Mouse (Mus musculus) T-helper 2 cell (primary cell): Measurements from ENCODE around the gene Lrrc4b.

Experiments
- in situ Hi-C: fragments of 300-600 bp; cut with MboI, MseI; formaldehyde crosslinking; loops from one replicate; pipeline ENCODE4 v1.15.1; 2025; ENCODE audit warnings: high pct_unique_total_duplicates

Lrrc4b gene

DNA sequence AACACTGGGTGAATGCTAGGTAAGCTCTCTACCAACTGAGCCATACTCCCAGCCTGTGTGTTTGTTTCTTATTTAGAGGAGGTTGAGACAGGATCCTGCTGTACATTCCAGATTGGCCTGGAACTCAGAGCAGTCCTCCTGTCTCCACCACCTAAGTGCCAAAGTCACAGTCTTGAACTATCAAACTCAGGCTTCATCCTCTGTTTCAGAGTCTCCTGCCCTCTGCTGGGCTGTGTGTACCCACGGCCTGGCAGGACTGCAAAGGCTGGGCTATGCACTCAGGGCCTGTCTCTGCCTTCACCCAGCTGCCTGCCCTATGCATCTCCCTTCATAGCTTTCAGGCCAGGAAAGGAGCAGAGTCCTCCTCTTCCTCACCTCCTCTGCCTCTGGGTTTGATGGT is 7.4 kb downstream of the Lrrc4b start:
- in situ Hi-C loops, result loop anchor here (5.0 kb wide), 1 partner anchor 104 kb away; no protein-coding TSS in a partner anchor

DNA sequence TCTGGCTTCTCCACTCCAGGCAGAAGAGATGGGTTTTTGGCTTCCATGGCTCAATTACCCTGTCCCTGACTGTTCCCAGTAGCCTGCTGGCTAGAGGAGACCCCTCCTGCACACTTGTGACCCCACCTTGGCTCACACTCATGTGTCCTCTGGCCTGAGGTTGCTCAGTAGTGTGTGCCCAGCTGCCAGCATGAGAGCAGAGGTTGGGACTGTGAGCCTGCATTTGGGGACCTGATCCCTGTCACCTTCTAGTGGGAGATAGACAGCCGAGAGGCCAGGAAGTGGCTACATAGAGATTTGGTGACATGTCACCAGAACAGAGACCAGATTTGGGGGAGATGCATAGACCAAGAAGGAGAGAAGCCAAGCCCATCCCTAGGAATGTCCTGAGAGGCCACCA is 8.4 kb downstream of the Lrrc4b start:
- in situ Hi-C loops, result loop anchor here (5.0 kb wide), 1 partner anchor 105 kb away; no protein-coding TSS in a partner anchor

DNA sequence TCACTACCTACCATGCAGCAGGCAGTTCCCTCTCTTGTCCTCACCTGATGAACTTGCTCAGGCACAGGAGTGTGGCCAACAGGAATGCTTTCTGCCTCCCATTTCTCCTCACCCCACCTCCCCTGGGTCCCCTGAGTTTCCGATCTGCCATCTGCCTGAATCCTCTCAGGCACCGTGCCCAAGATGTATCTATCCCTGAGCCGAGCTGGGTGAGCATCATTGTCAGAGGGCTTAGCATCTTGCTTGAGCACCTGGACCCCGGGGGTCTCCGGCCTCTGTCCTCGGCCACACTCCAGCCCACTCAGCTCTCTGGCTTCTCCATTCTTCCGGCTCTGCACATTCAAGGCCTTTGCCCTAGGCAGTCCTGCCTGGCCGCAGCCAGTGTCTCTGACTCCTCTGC is 9.1 kb downstream of the Lrrc4b start:
- in situ Hi-C loops, result loop anchor here (5.0 kb wide), 1 partner anchor 106 kb away; no protein-coding TSS in a partner anchor

DNA sequence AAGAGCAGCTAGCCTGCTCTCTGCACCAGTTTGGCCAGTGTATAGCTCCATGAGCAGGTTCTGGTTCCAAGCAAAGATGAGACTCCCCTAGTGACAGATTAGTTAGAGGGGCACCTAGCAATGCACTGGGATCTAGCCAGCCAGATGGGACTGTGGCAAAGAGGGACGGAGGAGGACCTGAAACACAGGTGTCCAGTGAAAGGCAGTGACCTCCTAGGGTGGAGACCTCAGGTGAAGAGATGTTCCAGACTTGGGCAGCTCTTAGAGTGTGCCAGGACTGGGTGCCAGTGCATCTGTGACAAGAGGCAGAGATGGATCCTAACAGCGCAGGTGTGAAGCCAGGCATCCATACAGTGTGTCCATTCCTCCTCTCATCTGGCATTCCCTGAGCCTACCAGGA is 10.9 kb downstream of the Lrrc4b start:
- in situ Hi-C loops, result loop anchor here (5.0 kb wide), 1 partner anchor 107 kb away; no protein-coding TSS in a partner anchor

DNA sequence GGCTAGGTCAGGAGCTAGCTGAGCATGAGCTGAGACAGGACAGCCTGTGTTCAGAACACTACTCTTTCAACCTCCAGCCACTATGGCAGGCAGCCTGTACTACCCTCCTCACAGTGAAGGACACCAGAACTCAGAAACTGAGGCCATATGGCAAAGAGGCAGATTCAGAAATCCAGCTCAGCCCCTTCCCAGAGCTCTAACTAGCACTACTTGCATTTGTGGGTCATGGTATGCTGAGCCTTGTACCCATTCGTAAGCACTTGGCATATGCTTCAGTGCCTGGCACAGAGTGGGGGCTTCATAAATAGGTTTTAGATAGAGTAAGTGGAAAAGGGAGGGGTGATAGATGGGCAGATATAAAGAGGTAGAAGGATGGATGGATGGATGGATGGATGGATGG is 11.7 kb downstream of the Lrrc4b start:
- in situ Hi-C loops, result no loop called here

DNA sequence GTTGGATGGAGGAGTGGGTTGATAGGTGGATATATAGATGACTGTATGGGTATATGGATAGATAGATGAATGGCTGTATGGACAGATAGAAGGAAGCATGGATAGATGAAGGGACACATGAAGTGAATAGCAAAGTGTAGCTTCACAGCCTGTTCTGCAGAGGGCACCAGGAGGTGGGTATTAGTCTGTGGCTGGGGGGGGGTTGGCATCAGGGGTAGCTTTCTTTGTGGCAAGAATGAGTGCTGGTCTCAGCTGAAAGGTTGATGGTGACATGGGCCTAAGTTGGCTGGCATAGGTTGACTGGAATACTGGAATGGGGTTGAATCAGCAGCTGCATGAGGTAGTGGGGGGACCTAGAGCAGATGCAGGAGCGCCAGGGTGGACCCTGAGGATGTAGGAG is 12.4 kb downstream of the Lrrc4b start:
- in situ Hi-C loops, result no loop called here

DNA sequence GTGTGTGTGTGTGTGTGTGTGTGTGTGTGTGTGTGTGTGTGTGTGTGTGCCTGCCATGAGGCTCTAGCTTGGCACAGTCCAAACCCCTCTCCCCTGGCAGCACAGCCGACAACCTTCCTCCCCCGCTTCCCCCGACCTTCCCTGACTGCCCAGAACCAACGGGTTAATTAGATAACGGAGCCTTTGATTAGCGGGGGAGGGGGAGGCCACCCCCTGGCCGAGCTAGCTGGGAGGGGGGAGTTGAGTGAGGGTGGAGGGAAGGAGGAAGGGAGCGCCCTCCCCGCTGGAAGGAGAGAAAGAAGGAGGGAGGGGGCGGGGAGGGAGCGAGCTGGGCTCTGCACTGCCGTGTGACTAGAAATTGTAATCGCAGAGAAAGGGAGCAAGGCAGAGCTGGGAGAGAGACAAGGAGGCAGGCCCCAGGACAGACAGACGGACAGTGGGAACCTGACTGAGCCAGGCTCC is 12.9 kb downstream of the Lrrc4b start:
- in situ Hi-C loops, result no loop called here

DNA sequence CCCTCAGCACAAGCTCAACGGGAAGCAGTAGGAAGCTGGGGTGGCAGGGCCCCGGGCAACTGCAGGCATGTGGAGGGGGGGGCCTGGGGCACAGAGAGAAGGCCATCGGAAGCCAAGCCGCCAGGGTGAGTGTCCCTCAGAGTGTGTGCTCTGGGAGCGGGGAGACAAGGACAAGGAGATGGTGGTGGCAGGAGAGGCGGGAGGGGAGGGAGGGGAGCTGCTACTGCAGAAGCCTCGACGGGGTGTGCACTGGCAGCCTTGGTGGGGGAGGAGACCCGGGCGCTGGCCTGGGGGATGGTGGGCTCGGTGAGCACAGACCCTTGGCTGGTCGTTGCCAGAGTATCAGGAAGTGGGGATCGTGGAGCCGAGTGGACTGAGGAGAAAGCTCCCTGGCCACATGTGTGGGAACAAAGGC is 13.6 kb downstream of the Lrrc4b start:
- in situ Hi-C loops, result no loop called here

DNA sequence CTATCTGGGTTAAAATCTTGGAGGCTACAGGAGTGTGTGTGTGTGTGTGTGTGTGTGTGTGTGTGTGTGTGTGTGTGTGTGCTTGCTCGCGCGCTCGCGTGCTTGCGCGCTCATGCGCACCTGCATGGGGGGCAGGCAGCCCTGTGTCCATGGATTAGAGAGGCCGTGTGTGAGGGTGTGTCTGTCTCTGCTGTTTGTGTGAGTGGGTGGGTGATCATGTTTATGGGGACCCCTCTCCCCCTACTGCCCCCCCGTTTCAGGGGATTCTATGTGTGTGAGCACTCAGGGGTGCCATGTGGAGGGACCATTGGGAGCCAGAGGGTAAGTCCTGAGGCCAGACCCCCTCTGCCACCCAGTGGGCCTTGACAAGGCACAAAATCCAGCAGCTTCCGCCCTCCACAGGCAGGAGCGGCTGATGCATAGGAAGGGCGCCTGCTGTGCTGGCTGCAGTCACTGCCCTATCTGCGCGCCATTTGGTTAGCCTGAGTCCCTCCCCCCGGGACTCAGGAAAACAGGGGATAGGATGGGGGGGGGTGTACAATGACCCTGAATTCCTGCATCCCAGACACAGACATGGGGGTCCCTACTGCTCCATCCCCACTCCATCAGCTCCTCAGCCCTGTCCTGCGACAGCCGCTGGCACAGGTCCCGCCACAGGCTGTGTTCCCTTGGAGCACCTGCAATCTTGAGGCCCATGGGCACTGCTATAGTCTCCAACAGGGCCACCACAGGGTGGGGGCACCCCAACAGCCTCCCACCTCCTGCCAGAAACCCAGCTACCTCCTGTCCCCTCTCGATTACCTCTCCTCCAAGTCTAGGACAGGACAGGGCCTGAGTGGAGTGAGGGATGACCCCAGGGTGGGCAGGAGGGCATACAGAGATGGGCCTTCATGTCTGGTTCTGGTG is 14.7 kb downstream of the Lrrc4b start:
- in situ Hi-C loops, result no loop called here

DNA sequence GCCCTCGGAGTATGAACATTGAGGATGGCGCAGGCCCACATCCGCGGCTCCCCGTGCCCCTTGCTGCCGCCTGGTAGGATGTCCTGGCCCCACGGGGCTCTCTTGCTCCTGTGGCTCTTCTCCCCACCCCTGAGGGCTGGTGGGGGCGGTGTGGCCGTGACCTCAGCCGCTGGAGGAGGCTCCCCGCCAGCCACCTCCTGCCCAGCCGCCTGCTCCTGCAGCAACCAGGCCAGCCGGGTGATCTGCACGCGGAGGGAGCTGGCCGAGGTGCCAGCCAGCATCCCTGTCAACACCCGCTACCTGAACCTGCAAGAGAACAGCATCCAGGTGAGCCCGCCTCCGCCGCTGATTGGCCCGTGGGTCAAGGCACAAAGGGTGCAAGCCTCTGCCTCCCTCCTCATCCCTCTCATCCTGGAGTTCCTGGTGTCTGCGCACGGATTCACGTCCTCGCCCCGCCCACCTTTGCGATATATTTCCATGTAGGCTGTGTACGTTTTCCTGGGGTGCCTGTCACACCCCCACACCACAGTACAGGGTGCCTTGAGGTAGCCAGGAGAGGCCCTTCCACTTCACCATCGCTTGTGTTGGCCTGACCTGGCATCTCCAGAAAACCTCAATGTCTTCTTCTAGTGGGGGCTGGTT is 16.2 kb downstream of the Lrrc4b start:
- in situ Hi-C loops, result no loop called here

DNA sequence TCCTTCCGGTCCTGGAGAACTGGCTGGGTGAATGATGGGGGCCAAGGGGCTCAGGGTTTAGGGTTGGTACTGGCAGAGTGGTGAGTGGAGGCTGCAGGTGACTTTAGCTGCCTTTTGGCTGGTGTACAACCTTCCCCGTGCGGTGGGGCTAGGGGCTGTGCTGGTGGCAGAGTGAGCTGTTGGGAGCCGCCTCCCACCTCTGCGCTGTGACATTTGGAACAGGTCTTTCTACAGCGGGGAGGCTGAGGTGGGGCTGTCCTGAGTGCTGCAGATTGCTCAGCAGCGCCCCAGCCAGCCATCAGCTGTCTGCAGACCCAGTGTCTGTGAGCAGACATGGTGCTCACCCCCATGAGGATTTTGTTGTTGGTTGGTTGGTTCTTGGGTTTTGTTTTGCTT is 16.7 kb downstream of the Lrrc4b start:
- in situ Hi-C loops, result no loop called here

DNA sequence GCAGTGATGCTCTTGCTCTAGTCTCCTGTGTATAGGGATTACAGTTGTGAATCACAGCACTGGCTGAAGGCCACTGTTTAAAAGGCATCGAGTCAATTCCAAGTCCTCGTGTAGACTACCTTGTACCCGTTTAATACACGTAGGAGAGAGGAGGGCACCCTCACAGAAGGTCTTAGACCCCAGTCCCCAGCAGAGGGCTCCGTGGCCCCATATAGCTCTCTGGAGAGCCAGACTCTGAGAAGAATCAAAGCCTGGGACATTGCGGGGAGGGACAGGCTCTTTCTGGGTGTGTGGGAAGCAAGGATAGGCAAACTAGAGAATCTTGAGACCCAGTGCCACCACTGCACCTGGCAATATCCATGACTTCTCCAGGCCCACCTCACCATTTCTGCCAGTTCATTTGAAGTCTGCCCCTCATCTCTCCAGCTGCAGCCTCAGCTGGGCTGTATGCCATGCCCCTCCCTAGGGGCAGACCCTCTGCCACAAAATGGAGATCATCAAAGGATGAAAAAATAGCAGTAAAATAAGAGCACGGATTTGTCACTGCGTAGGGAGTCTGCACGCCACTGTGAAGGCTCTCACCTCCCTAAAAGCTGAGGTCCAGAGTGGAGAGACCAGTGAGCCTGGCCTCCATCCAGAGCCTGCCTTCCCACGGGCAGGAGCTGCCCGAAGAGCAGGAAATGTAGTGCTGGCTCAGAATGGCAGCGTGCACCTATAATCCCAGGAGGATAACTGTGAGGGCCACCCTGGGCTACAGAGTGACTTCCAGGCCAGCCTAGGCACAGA is 17.4 kb downstream of the Lrrc4b start:
- in situ Hi-C loops, result no loop called here

DNA sequence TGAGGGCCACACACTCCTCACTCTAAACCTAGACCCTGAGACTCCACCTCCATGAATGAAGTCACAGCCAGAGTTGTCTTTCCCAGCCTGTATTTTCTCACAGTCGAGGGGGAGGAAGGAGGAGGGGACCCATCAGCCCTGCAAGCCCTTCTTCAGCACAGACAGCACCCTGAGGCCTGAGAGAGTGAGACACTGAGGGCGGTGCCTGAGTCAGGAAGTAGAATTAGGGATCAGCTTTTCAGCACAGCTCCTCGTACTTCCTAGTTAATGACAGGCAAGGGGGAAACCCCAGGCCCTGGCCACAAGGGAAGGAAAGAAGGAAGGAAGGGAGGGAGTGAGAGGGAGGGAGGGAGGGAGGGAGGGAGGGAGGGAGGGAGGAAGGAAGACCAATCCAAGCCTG is 24.4 kb downstream of the Lrrc4b start:
- in situ Hi-C loops, result loop anchor here (25.0 kb wide), 1 partner anchor 666 kb away; the partner anchor contains the start of genes Klk10, Klk8 and Klk9

DNA sequence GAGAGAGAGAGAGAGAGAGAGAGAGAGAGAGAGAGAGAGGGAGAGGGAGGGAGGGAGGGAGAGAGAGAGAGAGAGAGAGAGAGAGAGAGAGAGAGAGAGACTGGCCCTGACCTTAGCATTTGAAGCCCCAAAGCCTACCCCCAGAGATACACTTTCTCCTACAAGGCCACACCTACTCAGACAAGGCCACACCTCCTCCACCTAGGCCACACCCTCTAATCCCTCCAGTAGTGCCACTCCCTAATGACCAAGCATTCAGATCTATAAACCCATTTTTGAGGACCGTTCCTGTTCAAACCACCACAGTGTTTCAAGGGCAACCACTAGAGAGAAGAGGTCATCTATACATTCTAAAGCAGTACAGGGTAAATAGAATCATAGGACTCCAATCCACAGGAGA is 27.5 kb downstream of the Lrrc4b start:
- in situ Hi-C loops, result loop anchor here (25.0 kb wide), 1 partner anchor 669 kb away; the partner anchor contains the start of genes Klk10, Klk8 and Klk9

DNA sequence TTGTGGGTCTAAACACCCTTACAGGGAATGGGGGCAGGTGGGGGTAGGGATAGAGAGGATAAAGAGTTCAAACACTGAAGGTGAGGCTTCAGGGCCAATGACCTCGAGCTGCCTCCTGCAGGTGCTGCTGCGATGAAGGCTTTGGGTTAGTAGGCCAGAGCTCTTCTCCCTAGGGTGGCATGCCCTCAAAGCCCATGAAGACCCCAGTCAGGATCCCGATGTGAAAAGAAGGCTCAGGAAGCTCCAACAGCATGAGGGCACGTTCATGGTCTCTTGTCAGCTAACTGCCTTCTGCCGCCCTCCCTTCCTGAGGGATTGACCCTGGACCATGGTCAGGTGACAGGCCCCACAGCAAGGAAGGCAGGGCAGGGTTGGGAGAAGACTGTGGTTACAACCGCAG is 31.2 kb downstream of the Lrrc4b start:
- in situ Hi-C loops, result loop anchor here (25.0 kb wide), 1 partner anchor 673 kb away; the partner anchor contains the start of genes Klk10, Klk8 and Klk9

DNA sequence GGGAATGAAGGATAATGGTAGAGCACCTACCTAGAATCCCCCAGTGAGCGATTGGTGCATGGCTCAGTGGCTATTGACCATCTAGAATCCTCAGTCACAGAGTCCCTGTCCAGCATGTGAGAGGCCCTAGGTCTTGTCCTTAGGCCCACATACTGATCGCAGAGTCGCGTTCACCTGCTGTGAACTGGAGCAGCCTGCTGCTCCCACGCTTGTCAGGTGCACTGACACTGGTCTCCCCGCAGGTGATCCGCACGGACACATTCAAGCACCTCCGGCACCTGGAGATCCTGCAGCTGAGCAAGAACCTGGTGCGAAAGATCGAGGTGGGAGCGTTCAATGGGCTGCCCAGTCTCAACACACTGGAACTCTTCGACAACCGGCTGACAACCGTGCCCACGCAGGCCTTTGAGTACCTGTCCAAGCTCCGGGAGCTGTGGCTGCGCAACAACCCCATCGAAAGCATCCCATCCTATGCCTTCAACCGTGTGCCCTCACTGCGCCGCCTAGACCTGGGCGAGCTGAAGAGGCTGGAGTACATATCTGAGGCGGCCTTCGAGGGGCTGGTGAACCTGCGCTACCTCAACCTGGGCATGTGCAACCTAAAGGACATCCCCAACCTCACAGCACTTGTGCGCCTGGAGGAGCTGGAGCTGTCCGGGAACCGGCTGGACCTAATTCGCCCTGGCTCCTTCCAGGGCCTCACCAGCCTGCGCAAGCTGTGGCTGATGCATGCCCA is 32.1 kb downstream of the Lrrc4b start:
- in situ Hi-C loops, result loop anchor here (25.0 kb wide), 1 partner anchor 674 kb away; the partner anchor contains the start of genes Klk10, Klk8 and Klk9

DNA sequence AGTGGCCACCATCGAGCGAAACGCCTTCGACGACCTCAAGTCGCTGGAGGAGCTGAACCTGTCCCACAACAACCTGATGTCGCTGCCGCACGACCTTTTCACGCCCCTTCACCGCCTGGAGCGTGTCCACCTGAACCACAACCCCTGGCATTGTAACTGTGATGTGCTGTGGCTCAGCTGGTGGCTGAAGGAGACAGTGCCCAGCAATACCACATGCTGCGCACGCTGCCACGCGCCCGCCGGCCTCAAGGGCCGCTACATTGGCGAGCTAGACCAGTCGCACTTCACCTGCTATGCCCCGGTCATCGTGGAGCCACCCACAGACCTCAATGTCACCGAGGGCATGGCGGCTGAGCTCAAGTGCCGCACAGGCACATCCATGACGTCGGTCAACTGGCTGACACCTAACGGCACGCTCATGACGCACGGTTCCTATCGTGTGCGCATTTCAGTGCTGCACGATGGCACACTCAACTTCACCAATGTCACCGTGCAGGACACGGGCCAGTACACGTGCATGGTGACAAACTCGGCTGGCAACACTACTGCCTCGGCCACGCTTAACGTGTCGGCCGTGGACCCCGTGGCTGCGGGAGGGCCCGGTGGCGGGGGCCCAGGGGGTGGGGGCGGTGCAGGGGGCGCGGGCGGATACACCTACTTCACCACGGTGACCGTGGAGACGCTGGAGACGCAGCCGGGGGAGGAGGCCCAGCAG is 32.8 kb downstream of the Lrrc4b start:
- in situ Hi-C loops, result loop anchor here (25.0 kb wide), 1 partner anchor 674 kb away; the partner anchor contains the start of genes Klk10, Klk8 and Klk9

DNA sequence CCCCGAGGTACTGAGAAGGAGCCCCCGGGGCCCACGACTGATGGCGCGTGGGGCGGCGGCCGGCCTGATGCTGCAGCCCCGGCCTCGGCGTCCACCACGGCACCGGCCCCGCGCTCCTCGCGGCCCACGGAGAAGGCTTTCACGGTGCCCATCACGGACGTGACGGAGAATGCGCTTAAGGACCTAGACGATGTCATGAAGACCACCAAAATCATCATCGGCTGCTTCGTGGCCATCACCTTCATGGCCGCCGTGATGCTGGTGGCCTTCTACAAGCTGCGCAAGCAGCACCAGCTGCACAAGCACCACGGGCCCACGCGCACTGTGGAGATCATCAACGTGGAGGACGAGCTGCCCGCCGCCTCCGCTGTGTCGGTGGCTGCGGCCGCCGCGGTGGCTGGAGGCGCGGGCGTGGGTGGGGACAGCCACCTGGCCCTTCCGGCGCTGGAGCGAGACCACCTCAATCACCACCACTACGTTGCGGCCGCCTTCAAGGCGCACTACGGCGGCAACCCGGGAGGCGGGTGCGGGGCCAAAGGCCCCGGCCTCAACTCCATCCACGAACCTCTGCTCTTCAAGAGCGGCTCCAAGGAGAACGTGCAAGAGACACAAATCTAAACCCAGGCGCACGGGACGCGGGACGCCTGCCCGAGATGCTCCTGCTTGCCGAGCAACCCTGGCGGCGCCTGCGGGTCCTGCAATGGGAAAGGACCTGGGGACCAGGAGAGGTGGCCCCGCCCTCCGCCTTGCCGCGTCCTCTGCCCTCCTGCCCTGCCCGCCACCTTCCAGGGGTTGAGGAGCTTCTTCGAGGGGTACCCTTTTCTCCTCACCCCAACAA is 33.6 kb downstream of the Lrrc4b start:
- in situ Hi-C loops, result loop anchor here (25.0 kb wide), 1 partner anchor 675 kb away; the partner anchor contains the start of genes Klk10, Klk8 and Klk9

DNA sequence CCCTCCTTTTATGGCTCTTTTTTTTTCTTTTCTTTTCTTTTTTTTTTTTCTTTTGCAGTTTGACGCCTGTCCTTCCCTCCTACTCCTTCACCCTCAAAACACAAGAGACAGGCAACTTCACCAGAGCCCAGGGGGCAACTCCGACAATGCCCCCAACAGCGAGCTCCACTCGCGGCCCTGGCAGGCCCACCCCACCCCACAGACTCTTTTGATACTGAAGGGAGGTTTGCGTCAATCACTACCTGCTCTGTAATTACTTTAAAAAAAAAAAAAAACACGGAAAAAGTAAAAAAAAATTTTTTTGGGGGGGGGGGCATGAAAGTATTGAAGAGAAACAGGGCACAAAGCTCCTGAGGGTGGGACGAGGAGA is 34.2 kb downstream of the Lrrc4b start:
- in situ Hi-C loops, result loop anchor here (25.0 kb wide), 1 partner anchor 676 kb away; the partner anchor contains the start of genes Klk10, Klk8 and Klk9
